Mouse (Mus musculus) layer of hippocampus, adult 2 months (tissue): ENCODE data around the gene Anapc11. TPM values are rescaled to one million over a fixed set of nuclear protein-coding genes. Genes with fewer than 3 reads are reported as not detected.
A peak's percentile ranks its signal among the peaks of the same experiment; 100 is the strongest.
"Not testable (repeated sequence)": the region's sequence is repeated elsewhere in the genome, so short reads cannot be mapped to it uniquely, and the experiment has no call there.

Source experiments
- DNase-seq, 2 experiments: peaks; one replicate each; pipeline ENCODE4 v3.0.0; 2022; ENCODE audit warnings: low spot score in 2 of 2
- H3K27ac ChIP-seq: fragments of 200-600 bp; 2 replicates; pipeline ENCODE4 v1.8.1; 2022
- H3K4me3 ChIP-seq: fragments of 200-600 bp; 2 replicates; pipeline ENCODE4 v1.8.1; 2022; ENCODE audit warnings: mild to moderate bottlenecking
- CTCF ChIP-seq: fragments of 200-600 bp; conservative IDR thresholded peaks from 2 replicates; pipeline ENCODE4 v1.8.1; 2022; ENCODE audit warnings: antibody characterized with exemption, mild to moderate bottlenecking, moderate library complexity
- long read RNA-seq, 2 experiments: library from polyadenylated mRNA; stranded (forward); transcript quantifications; one replicate each; pipeline ENCODE4 v2.0.0; 2021; ENCODE audit warnings: borderline mapping rate in 2 of 2
- total RNA-seq, 2 experiments: library from RNA; stranded (reverse); gene quantifications; 2 replicates each; pipeline ENCODE4 v1.2.3; 2021

Anapc11 gene
- total RNA-seq: 10 to 100 TPM; 87.1 to 89.6 TPM
- long read RNA-seq, experiment 1, transcript Anapc11-201 (3 exons, 3,229 nt): minor isoform, 36 of 76 reads
- long read RNA-seq, experiment 1, transcript Anapc11-202 (3 exons, 962 nt): major isoform, 37 of 76 reads
- long read RNA-seq, experiment 1, partial matches to known transcripts: 2 of 76 reads
- long read RNA-seq, experiment 1, other reads (novel, unspliced or antisense): 1 of 76 reads
- long read RNA-seq, experiment 2, transcript Anapc11-202 (3 exons, 962 nt): minor isoform, 42 of 114 reads
- long read RNA-seq, experiment 2, transcript Anapc11-201 (3 exons, 3,229 nt): major isoform, 63 of 114 reads
- long read RNA-seq, experiment 2, partial matches to known transcripts: 7 of 114 reads
- long read RNA-seq, experiment 2, other reads (novel, unspliced or antisense): 2 of 114 reads

GRCm38 (mm10) chr11:120598283-120598989, at the start of gene Anapc11, which contains the start of gene Alyref:
Gene Anapc11 (plus strand): TSS chr11:120598421.
Gene Alyref (minus strand): TSS chr11:120598365.
- H3K27ac ChIP-seq: peak within 1 kb of the TSS; percentile 88
- H3K4me3 ChIP-seq: peak within 1 kb of the TSS; percentile 78
- DNase-seq: peak; percentile 90 to 93
- peak; percentile 28; the same call in 1 of the 2 replicates for TF ChIP-seq CTCF

GRCm38 (mm10) chr11:120548786-120549167, 49.4 kb upstream of the Anapc11 start:
- no peak for TF ChIP-seq CTCF
- Histone ChIP-seq H3K4me3 (peak overlapping the region; percentile 98), H3K27ac (peak overlapping the region; percentile 91)
- no peak for DNase-seq

- peak; percentile 90 to 96 for DNase-seq
- Histone ChIP-seq H3K27ac (peak within 1 kb of the TSS; percentile 95), H3K4me3 (peak within 1 kb of the TSS; percentile 98)
- TF ChIP-seq CTCF: no peak
These were observed 48.9 kb upstream of the Anapc11 start, which contains the start of gene Mcrip1 for GRCm38 (mm10) chr11:120549168-120549945. Gene Mcrip1 (minus strand): TSS chr11:120549727.

DNA sequence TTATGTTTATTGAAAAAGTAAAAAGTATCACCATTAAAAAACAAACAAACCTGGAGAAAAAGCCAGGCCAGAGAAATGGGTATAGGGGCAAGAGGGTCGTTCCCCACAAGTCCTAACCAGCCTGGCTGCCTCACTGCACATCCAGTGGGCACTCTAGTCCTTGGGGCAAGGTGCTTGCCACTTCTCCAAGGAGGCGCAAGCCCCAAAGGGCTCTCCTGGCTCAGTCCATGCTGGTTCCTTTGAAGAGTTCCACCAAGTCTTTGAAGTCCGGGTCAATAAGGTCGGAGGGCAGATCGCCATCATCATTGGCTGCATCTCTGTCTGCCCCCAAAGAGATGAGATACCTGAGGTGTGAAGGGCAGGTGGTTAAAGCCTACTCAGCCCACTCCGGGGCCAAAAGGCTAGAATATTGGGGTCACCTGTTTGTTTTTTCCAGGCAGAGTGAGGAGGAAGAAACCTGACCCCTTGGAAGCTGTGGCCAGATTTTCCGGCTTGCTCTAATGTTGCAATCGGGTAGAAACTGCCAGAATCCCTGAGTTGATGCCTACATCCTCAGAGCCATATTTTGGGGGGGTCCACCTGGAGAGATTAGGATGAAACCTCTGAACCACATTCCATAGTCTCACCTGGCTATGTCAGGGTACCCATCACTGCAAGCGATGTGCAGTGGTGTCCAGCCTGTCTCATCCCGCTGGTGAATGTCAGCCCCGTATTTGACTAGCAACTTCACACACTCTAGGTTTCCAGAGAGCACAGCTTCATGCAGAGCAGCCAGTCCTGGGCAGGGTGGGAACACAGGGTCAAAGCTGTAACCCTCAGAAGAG, 48.0 kb upstream of the Anapc11 start:
- TF ChIP-seq CTCF: no peak
- DNase-seq: no peak
- Histone ChIP-seq H3K27ac (peak overlapping the region; percentile 95), H3K4me3 (peak overlapping the region; percentile 98)

- no peak for TF ChIP-seq CTCF
- Histone ChIP-seq H3K4me3 (peak within 1 kb of the TSS; percentile 98), H3K27ac (peak within 1 kb of the TSS; percentile 95)
- no peak for DNase-seq
These were observed 47.3 kb upstream of the Anapc11 start, which contains the start of gene Ppp1r27 for GRCm38 (mm10) chr11:120550810-120551440. Gene Ppp1r27 (minus strand): TSS chr11:120551132.

DNA sequence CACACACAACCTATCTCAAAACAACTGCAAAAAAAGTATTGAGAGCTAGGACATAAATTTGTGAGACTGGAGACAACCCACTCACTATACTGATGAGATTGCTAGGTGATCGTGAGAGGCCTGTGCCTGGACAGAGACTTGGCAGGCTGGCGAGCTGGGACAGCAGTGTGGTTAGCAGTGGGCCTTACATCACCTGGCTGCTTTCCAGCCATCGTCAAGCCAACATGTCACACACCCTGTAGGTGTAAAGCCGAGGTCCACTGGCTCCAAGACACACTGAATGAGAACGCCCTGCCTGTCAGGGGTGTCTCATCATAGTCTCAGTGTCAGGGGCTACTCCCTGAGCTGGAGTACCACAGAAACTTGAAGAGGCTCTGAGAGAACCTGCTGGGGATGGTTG, 45.5 kb upstream of the Anapc11 start:
- H3K27ac ChIP-seq: no peak overlapping the region
- H3K4me3 ChIP-seq: no peak overlapping the region
- no peak for TF ChIP-seq CTCF
- DNase-seq: no peak

GRCm38 (mm10) chr11:120554834-120555233, 43.4 kb upstream of the Anapc11 start:
- Histone ChIP-seq H3K4me3 (no peak overlapping the region), H3K27ac (peak overlapping the region; percentile 23; the same call in 1 of the 2 replicates)
- no peak for DNase-seq
- TF ChIP-seq CTCF: no peak

DNA sequence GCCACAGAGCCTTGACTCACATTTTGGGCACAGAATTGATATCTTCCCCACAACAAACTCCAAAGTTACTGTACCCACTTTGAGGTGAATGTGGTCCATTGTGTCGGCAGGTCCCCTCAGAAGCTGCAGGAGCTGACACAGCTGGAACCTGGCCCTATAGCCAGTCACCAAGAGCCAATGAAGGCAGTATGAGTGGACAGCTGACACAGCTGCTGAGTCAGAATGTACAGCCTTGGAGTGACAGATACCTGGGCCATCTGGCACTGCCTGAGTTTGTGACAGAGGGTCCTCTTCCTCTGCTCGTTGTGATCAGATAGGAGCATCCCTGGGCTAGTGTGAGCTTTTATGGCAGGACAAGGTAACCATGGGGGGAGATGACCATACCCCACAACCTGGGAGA, 43.0 kb upstream of the Anapc11 start:
- H3K4me3 ChIP-seq: no peak overlapping the region
- no peak for DNase-seq
- H3K27ac ChIP-seq: peak overlapping the region; percentile 23; the same call in 1 of the 2 replicates
- TF ChIP-seq CTCF: no peak

DNA sequence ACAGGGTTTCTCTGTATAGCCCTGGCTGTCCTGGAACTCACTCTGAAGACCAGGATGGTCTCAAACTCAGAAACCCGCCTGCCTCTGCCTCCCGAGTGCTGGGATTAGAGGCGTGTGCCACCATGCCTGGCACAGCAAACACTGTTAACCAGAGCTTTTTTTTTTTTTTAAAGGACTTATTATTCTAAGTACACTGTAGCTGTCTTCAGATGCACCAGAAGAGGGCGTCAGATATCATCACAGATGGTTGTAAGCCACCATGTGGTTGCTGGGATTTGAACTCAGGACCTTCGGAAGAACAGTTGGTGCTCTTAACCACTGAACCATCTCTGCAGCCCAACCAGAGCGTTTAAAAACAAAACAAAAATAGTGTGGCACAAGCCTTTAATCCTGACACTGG, 39.4 kb upstream of the Anapc11 start:
- H3K4me3 ChIP-seq, H3K27ac ChIP-seq, DNase-seq: not testable (repeated sequence)
- peak; percentile 16; the same call in 1 of the 2 replicates for TF ChIP-seq CTCF

DNA sequence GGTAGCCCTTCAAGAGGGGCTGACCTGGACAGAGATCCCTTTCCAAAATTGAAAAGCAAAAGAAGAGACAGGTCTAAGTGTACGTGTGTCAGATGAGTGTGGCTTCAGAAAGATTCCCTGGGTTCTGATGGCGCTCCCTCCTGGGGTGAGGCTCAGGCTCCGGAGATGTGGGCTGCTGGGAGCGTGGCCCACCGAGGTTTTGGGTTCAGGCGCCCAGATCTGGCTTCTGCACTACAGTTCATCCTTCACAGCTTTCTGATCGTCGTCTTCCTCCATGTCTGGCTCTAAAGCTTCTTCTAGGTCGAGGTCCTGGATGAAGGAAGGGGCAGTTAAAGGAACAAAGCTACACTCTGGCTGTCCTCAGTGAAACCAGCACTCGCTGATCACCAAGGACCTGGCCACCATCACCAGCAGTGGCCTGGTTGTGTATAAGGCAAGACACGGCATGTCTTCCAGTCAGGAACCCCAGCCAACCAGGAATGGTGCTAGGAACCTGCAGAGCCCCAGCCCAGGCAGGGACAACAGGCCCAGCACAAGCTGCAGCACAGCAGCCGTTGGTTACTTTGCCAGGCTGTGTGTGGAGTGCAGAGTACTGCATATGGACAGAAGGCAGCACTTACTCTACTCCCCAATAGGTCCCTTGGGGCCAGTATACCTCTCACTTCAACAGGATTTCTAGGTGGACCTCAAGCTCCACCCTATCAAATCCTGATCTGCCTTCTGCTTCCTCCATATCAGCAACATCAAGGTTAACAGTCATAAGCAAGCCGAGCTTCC, 37.1 kb upstream of the Anapc11 start:
- TF ChIP-seq CTCF: no peak
- no peak overlapping the region for H3K27ac ChIP-seq
- DNase-seq: no peak
- H3K4me3 ChIP-seq: no peak overlapping the region

DNA sequence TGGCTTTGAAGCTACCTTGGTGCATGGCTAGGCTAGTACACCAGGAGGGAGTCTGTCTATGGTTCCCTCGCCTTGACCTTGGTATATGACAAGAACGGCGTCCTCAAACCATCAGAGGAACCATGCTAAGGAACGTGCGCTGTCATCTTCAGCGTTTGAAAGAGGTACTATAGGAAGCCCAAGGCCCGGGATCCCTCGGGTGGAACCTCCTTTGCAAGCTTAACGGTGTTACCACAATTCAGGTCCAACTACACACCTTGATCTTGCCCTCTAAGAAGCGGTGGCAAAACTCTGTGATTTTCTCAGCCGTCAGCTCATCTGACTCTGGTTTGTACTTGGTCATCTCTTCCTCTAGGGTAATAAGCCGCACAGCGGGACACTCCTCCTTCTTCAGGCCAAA, 35.3 kb upstream of the Anapc11 start:
- Histone ChIP-seq H3K27ac (no peak overlapping the region), H3K4me3 (no peak overlapping the region)
- no peak for TF ChIP-seq CTCF
- DNase-seq: no peak
